Mouse (Mus musculus) thymus, adult 2 months (tissue): ENCODE measurements around the gene Irx6. TPM values are rescaled to one million over a fixed set of nuclear protein-coding genes. Genes with fewer than 3 reads are reported as not detected.

Experiments used
- DNase-seq: peaks from one replicate; pipeline ENCODE4 v3.0.0; 2021
- H3K27ac ChIP-seq: fragments of 200-500 bp; 2 replicates; pipeline ENCODE4 v1.5.1; 2012; ENCODE audit warnings: low read length, control low read depth; ENCODE audit not compliant: control insufficient read depth, insufficient read depth
- H3K27me3 ChIP-seq: fragments of 200-500 bp; 2 replicates; pipeline ENCODE4 v1.6.1; 2012; ENCODE audit warnings: mild to moderate bottlenecking, low read length, moderate library complexity, mixed read lengths; ENCODE audit not compliant: control insufficient read depth, insufficient read depth
- H3K36me3 ChIP-seq: fragments of 200-500 bp; 2 replicates; pipeline ENCODE4 v1.6.1; 2012; ENCODE audit warnings: mild to moderate bottlenecking, low read length, moderate library complexity; ENCODE audit not compliant: control insufficient read depth, insufficient read depth
- H3K4me1 ChIP-seq: fragments of 200-500 bp; replicated peaks from 2 replicates; pipeline ENCODE4 v1.6.1; 2012; ENCODE audit warnings: low read length; ENCODE audit not compliant: control insufficient read depth, insufficient read depth
- H3K4me3 ChIP-seq: fragments of 200-500 bp; 2 replicates; pipeline ENCODE4 v1.5.1; 2012; ENCODE audit warnings: mild to moderate bottlenecking, low read length, control low read depth, moderate library complexity; ENCODE audit not compliant: control insufficient read depth, insufficient read depth
- CTCF ChIP-seq: fragments of 200-500 bp; IDR thresholded peaks from 2 replicates; pipeline ENCODE4 v1.5.1; 2012; ENCODE audit warnings: mild to moderate bottlenecking, control low read depth, low read length, moderate library complexity, borderline replicate concordance; ENCODE audit not compliant: control insufficient read depth, poor library complexity, insufficient read depth; ENCODE audit errors: extremely low read depth
- POLR2A ChIP-seq: fragments of 200-500 bp; IDR thresholded peaks from 2 replicates; pipeline ENCODE4 v1.6.1; 2012; ENCODE audit warnings: mild to moderate bottlenecking, low read length, control low read depth, moderate library complexity; ENCODE audit not compliant: control insufficient read depth, poor library complexity, insufficient read depth; ENCODE audit errors: extremely low read depth
- WGBS: fragments of 180-500 bp; shearing (Covaris S2); methylation state at CpG from one replicate; pipeline ENCODE4 v1.1.7; 2018; 5-methylcytosine and 5-hydroxymethylcytosine counted together
- polyA plus RNA-seq: library from polyadenylated mRNA; depleted of rRNA; stranded (reverse); fragments of >200 nt; gene quantifications from 2 replicates; pipeline ENCODE4 v1.2.3, GENCODE M21; 2012; rRNA removed

Gene Irx6
- polyA plus RNA-seq, result 0.07 TPM in 1 of 2 replicates, not detected in the other

- Histone ChIP-seq H3K27ac (no peak within 1 kb of the TSS), H3K4me1 (no peaks in the 10 kb centered on the region), H3K36me3 (no peaks in the 10 kb centered on the region), H3K4me3 (no peak within 1 kb of the TSS), H3K27me3 (no peaks in the 10 kb centered on the region; the same call in 1 of the 2 replicates)
- TF ChIP-seq CTCF (no peak), POLR2A (no peak)
- DNase-seq, result no peak
- WGBS, result 6% methylated on average over 62 of the region's 62 CpGs
Observed at GRCm38 (mm10) chr8:92674244-92675128, at the start of gene Irx6. Irx6 (plus strand) TSS chr8:92674288.

GRCm38 (mm10) chr8:92628711-92629650 lies 45.1 kb upstream of the Irx6 start:
- no peaks in the 10 kb centered on the region for H3K36me3 ChIP-seq
- DNase-seq, result no peak
- WGBS, result 63% methylated on average over 14 of the region's 14 CpGs
- TF ChIP-seq POLR2A, result no peak
- no peak for TF ChIP-seq CTCF
- no peaks in the 10 kb centered on the region for H3K4me1 ChIP-seq
- no peaks in the 10 kb centered on the region for H3K27me3 ChIP-seq
- no peak overlapping the region for H3K27ac ChIP-seq
- H3K4me3 ChIP-seq, result no peak overlapping the region

- Histone ChIP-seq H3K4me1 (no peaks in the 10 kb centered on the region), H3K36me3 (no peaks in the 10 kb centered on the region), H3K4me3 (no peak overlapping the region), H3K27me3 (no peaks in the 10 kb centered on the region), H3K27ac (no peak overlapping the region)
- DNase-seq, result no peak
- WGBS, result 96% methylated on average over 5 of the region's 5 CpGs
- no peak for TF ChIP-seq CTCF
- TF ChIP-seq POLR2A, result no peak
Observed at GRCm38 (mm10) chr8:92633199-92633598, 40.9 kb upstream of the Irx6 start.

- no peaks in the 10 kb centered on the region for H3K36me3 ChIP-seq
- no peak overlapping the region for H3K4me3 ChIP-seq
- TF ChIP-seq CTCF, result no peak
- TF ChIP-seq POLR2A, result no peak
- no peak overlapping the region for H3K27ac ChIP-seq
- H3K4me1 ChIP-seq, result no peaks in the 10 kb centered on the region
- H3K27me3 ChIP-seq, result no peaks in the 10 kb centered on the region
- 92% methylated on average over 8 of the region's 8 CpGs for WGBS
- DNase-seq, result no peak
Observed at GRCm38 (mm10) chr8:92640820-92641219, 33.3 kb upstream of the Irx6 start.

GRCm38 (mm10) chr8:92646637-92647036 lies 27.5 kb upstream of the Irx6 start:
- Histone ChIP-seq H3K27ac (no peak overlapping the region), H3K4me1 (no peaks in the 10 kb centered on the region), H3K27me3 (no peaks in the 10 kb centered on the region), H3K4me3 (no peak overlapping the region), H3K36me3 (no peaks in the 10 kb centered on the region)
- TF ChIP-seq POLR2A, result no peak
- no peak for TF ChIP-seq CTCF
- no peak for DNase-seq
- WGBS, result 66% methylated on average over 2 of the region's 2 CpGs

GRCm38 (mm10) chr8:92664207-92664606 lies 9.9 kb upstream of the Irx6 start:
- no peak for DNase-seq
- Histone ChIP-seq H3K27ac (no peak overlapping the region), H3K4me3 (no peak overlapping the region), H3K27me3 (no peaks in the 10 kb centered on the region), H3K4me1 (no peaks in the 10 kb centered on the region), H3K36me3 (no peaks in the 10 kb centered on the region)
- 88% methylated on average over 4 of the region's 4 CpGs for WGBS
- TF ChIP-seq CTCF (no peak), POLR2A (no peak)
